Mouse (Mus musculus) midbrain, embryonic 15.5 days (tissue): ENCODE measurements around the gene 4930469K13Rik. TPM values are rescaled to one million over a fixed set of nuclear protein-coding genes. Genes with fewer than 3 reads are reported as not detected.

Experiments used
- ATAC-seq: fragments of 200-750 bp; cut with Nextera tagmentation; replicated peaks from 2 replicates; pipeline ENCODE4 v1.8.0; 2017; ENCODE audit warnings: moderate TSS enrichment
- H3K27ac ChIP-seq: fragments of 300-500 bp; sonication (generic); 2 replicates; pipeline ENCODE4 v1.5.1; 2015; ENCODE audit warnings: mild to moderate bottlenecking, inconsistent platforms
- H3K27me3 ChIP-seq: fragments of 300-500 bp; sonication (generic); replicated peaks from 2 replicates; pipeline ENCODE4 v1.6.1; 2015; ENCODE audit warnings: inconsistent platforms
- H3K36me3 ChIP-seq: fragments of 300-500 bp; sonication (generic); replicated peaks from 2 replicates; pipeline ENCODE4 v1.6.1; 2015; ENCODE audit warnings: inconsistent platforms
- H3K4me1 ChIP-seq: fragments of 300-500 bp; sonication (generic); 2 replicates; pipeline ENCODE4 v1.6.1; 2015; ENCODE audit warnings: inconsistent platforms
- H3K4me2 ChIP-seq: fragments of 300-500 bp; sonication (generic); 2 replicates; pipeline ENCODE4 v1.6.1; 2015; ENCODE audit warnings: inconsistent platforms, mild to moderate bottlenecking, moderate library complexity
- H3K4me3 ChIP-seq: fragments of 300-500 bp; sonication (generic); 2 replicates; pipeline ENCODE4 v1.5.1; 2015; ENCODE audit warnings: mild to moderate bottlenecking, inconsistent platforms
- H3K9ac ChIP-seq: fragments of 300-500 bp; sonication (generic); 2 replicates; pipeline ENCODE4 v1.6.1; 2015; ENCODE audit warnings: mild to moderate bottlenecking, inconsistent platforms
- H3K9me3 ChIP-seq: fragments of 300-500 bp; sonication (generic); 2 replicates; pipeline ENCODE4 v1.6.1; 2016; ENCODE audit warnings: inconsistent platforms
- WGBS: fragments of 180-500 bp; shearing (Covaris S2); methylation state at CpG from one replicate; pipeline ENCODE4 v1.1.7; 2015; ENCODE audit warnings: mixed read lengths; 5-methylcytosine and 5-hydroxymethylcytosine counted together
- polyA plus RNA-seq: library from polyadenylated mRNA; unstranded; fragments of >200 nt; fragmentation: Nextera tagmentation; extraction: Ambion mirVana; gene quantifications from 2 replicates; pipeline ENCODE4 v1.2.1, GENCODE M21; 2015

4930469K13Rik gene
- polyA plus RNA-seq, 1 experiment from 2014 or later: not detected

GRCm38 (mm10) chr11:34025091-34025490 is 73.3 kb downstream of the 4930469K13Rik start:
- Histone ChIP-seq H3K9me3 (no peaks in the 10 kb centered on the region), H3K4me1 (no peaks in the 10 kb centered on the region), H3K27me3 (no peaks in the 10 kb centered on the region), H3K4me3 (no peak overlapping the region), H3K4me2 (no peak overlapping the region), H3K9ac (no peak overlapping the region), H3K36me3 (no peaks in the 10 kb centered on the region), H3K27ac (no peak overlapping the region)
- ATAC-seq: no peak
- 86% methylated on average over 1 of the region's 1 CpGs for WGBS

GRCm38 (mm10) chr11:34012007-34012652 is 86.2 kb downstream of the 4930469K13Rik start:
- H3K4me3 ChIP-seq: no peak overlapping the region
- no peaks in the 10 kb centered on the region for H3K36me3 ChIP-seq
- no peak overlapping the region for H3K4me2 ChIP-seq
- no peak for ATAC-seq
- no peaks in the 10 kb centered on the region for H3K27me3 ChIP-seq
- no peak overlapping the region for H3K9ac ChIP-seq
- WGBS: 55% methylated on average over 6 of the region's 6 CpGs
- no peaks in the 10 kb centered on the region for H3K9me3 ChIP-seq
- no peaks in the 10 kb centered on the region for H3K4me1 ChIP-seq
- no peak overlapping the region for H3K27ac ChIP-seq

- Histone ChIP-seq H3K27ac (no peak overlapping the region), H3K4me1 (no peaks in the 10 kb centered on the region), H3K4me2 (no peak overlapping the region), H3K36me3 (no peaks in the 10 kb centered on the region), H3K9ac (no peak overlapping the region), H3K27me3 (0 out of 2 replicates have a peak, but pooled peaks cover 3% of the 10 kb centered on the region), H3K9me3 (no peaks in the 10 kb centered on the region), H3K4me3 (no peak overlapping the region)
- 88% methylated on average over 4 of the region's 4 CpGs for WGBS
- ATAC-seq: no peak
These were observed 87.5 kb downstream of the 4930469K13Rik start for GRCm38 (mm10) chr11:34010859-34011172.

DNA sequence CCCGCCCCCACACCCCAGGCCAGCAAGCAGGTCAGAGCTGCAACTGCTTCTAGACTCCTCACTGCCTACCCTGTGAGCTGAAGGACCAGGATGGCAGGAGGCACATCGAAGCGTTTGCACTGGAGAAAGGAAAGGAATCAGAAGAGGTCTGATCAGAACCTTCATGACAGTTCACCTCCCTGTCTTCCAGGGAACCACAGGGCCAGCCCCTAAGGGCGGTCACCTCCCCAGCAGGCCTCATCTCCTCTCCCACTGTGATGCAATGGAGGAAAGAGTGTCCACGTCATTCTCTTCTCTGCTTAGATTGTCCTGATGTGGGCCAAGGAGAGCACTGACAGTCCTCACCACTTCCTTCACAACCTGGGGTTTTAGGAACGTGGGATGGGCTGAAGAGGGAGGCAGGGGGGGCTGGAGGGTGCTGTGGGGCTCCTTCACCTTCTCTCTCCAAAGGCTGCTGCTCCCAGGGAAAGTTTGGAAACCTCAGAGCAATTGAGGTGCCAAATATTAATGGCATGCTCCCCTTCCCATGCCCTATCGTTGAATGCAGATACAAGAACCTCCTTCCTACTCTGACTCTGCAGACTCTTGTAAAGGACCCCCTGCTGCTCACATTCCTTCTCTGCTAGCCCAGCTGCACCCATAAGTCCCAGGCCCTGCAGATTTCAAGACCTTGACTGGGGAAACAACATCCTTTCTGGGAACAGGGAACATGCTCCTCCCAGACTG is 88.1 kb downstream of the 4930469K13Rik start:
- WGBS: 82% methylated on average over 7 of the region's 7 CpGs
- H3K36me3 ChIP-seq: no peaks in the 10 kb centered on the region
- no peaks in the 10 kb centered on the region for H3K4me1 ChIP-seq
- H3K4me3 ChIP-seq: no peak overlapping the region
- H3K27me3 ChIP-seq: 0 out of 2 replicates have a peak, but pooled peaks cover 3% of the 10 kb centered on the region
- H3K9me3 ChIP-seq: no peaks in the 10 kb centered on the region
- H3K4me2 ChIP-seq: no peak overlapping the region
- H3K9ac ChIP-seq: no peak overlapping the region
- no peak overlapping the region for H3K27ac ChIP-seq
- no peak for ATAC-seq

- H3K36me3 ChIP-seq: no peaks in the 10 kb centered on the region
- no peak for ATAC-seq
- no peaks in the 10 kb centered on the region for H3K4me1 ChIP-seq
- no peak overlapping the region for H3K9ac ChIP-seq
- no peak overlapping the region for H3K4me3 ChIP-seq
- WGBS: 83% methylated on average over 12 of the region's 12 CpGs
- 0 out of 2 replicates have a peak, but pooled peaks cover 3% of the 10 kb centered on the region for H3K27me3 ChIP-seq
- no peak overlapping the region for H3K4me2 ChIP-seq
- no peaks in the 10 kb centered on the region for H3K9me3 ChIP-seq
- no peak overlapping the region for H3K27ac ChIP-seq
These were observed 88.9 kb downstream of the 4930469K13Rik start for GRCm38 (mm10) chr11:34009316-34010087.

GRCm38 (mm10) chr11:34008702-34009101 is 89.7 kb downstream of the 4930469K13Rik start:
- H3K4me3 ChIP-seq: no peak overlapping the region
- no peaks in the 10 kb centered on the region for H3K9me3 ChIP-seq
- no peaks in the 10 kb centered on the region for H3K36me3 ChIP-seq
- WGBS: 48% methylated on average over 9 of the region's 9 CpGs
- no peaks in the 10 kb centered on the region for H3K4me1 ChIP-seq
- ATAC-seq: peak; percentile 62
- H3K4me2 ChIP-seq: no peak overlapping the region
- no peak overlapping the region for H3K27ac ChIP-seq
- H3K27me3 ChIP-seq: 0 out of 2 replicates have a peak, but pooled peaks cover 3% of the 10 kb centered on the region
- no peak overlapping the region for H3K9ac ChIP-seq

- Histone ChIP-seq H3K4me1 (no peaks in the 10 kb centered on the region), H3K36me3 (no peaks in the 10 kb centered on the region), H3K27me3 (0 out of 2 replicates have a peak, but pooled peaks cover 3% of the 10 kb centered on the region), H3K4me2 (no peak overlapping the region), H3K9ac (no peak overlapping the region), H3K9me3 (no peaks in the 10 kb centered on the region), H3K4me3 (no peak overlapping the region), H3K27ac (no peak overlapping the region)
- ATAC-seq: no peak
- 90% methylated on average over 11 of the region's 11 CpGs for WGBS
These were observed 90.1 kb downstream of the 4930469K13Rik start for GRCm38 (mm10) chr11:34008214-34008613.

- no peaks in the 10 kb centered on the region for H3K9me3 ChIP-seq
- H3K36me3 ChIP-seq: no peaks in the 10 kb centered on the region
- 93% methylated on average over 2 of the region's 2 CpGs for WGBS
- H3K4me1 ChIP-seq: no peaks in the 10 kb centered on the region
- no peak for ATAC-seq
- H3K4me2 ChIP-seq: no peak overlapping the region
- H3K27me3 ChIP-seq: 0 out of 2 replicates have a peak, but pooled peaks cover 3% of the 10 kb centered on the region
- no peak overlapping the region for H3K4me3 ChIP-seq
- H3K9ac ChIP-seq: no peak overlapping the region
- H3K27ac ChIP-seq: no peak overlapping the region
These were observed 90.7 kb downstream of the 4930469K13Rik start for GRCm38 (mm10) chr11:34007616-34008015.

DNA sequence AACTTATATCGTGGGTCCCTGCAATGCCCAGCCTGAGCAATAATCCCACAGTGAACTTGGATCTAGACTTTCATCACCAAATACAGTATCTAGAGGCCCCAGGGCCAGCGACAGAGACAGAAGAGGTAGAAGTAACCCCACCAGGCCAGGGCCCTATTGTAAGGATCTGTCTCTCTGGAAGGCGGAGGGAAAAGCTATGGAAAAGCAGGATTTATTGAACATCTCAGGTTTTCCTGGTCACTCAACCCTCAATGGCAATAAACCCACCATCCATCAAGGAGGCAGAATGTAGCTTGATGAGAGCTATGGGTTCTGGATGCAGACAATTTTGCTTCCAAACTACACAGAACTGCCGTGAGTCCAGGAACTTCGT is 95.8 kb downstream of the 4930469K13Rik start:
- H3K9ac ChIP-seq: no peak overlapping the region
- H3K4me1 ChIP-seq: peaks cover 12% of the 10 kb centered on the region
- H3K27me3 ChIP-seq: 0 out of 2 replicates have a peak, but pooled peaks cover 3% of the 10 kb centered on the region
- H3K4me3 ChIP-seq: no peak overlapping the region
- H3K27ac ChIP-seq: no peak overlapping the region
- no peak for ATAC-seq
- no peaks in the 10 kb centered on the region for H3K9me3 ChIP-seq
- H3K36me3 ChIP-seq: no peaks in the 10 kb centered on the region
- 83% methylated on average over 5 of the region's 5 CpGs for WGBS
- H3K4me2 ChIP-seq: no peak overlapping the region

GRCm38 (mm10) chr11:34001938-34002592 is 96.3 kb downstream of the 4930469K13Rik start:
- H3K4me3 ChIP-seq: no peak overlapping the region
- no peak overlapping the region for H3K4me2 ChIP-seq
- H3K27me3 ChIP-seq: 0 out of 2 replicates have a peak, but pooled peaks cover 3% of the 10 kb centered on the region
- no peaks in the 10 kb centered on the region for H3K9me3 ChIP-seq
- no peaks in the 10 kb centered on the region for H3K36me3 ChIP-seq
- no peak overlapping the region for H3K27ac ChIP-seq
- H3K4me1 ChIP-seq: peaks cover 12% of the 10 kb centered on the region
- 10% methylated on average over 5 of the region's 5 CpGs for WGBS
- ATAC-seq: no peak
- H3K9ac ChIP-seq: no peak overlapping the region

- Histone ChIP-seq H3K9ac (no peak overlapping the region), H3K27ac (no peak overlapping the region), H3K4me1 (peaks cover 12% of the 10 kb centered on the region), H3K27me3 (no peaks in the 10 kb centered on the region), H3K36me3 (no peaks in the 10 kb centered on the region), H3K4me3 (no peak overlapping the region), H3K4me2 (no peak overlapping the region), H3K9me3 (no peaks in the 10 kb centered on the region)
- ATAC-seq: no peak
- 79% methylated on average over 3 of the region's 3 CpGs for WGBS
These were observed 97.9 kb downstream of the 4930469K13Rik start for GRCm38 (mm10) chr11:34000416-34000815.

- no peak overlapping the region for H3K4me3 ChIP-seq
- peaks cover 15% of the 10 kb centered on the region for H3K4me1 ChIP-seq
- no peaks in the 10 kb centered on the region for H3K9me3 ChIP-seq
- ATAC-seq: 0 out of 2 replicates have a peak, but pooled peaks have one; percentile 39
- H3K36me3 ChIP-seq: no peaks in the 10 kb centered on the region
- H3K9ac ChIP-seq: no peak overlapping the region
- no peak overlapping the region for H3K4me2 ChIP-seq
- peak overlapping the region; percentile 41; the same call in 1 of the 2 replicates for H3K27ac ChIP-seq
- no peaks in the 10 kb centered on the region for H3K27me3 ChIP-seq
- 27% methylated on average over 10 of the region's 10 CpGs for WGBS
These were observed 100.1 kb downstream of the 4930469K13Rik start for GRCm38 (mm10) chr11:33998244-33998643.
